Mouse (Mus musculus) heart, embryonic 15.5 days (tissue): ENCODE results near the gene Cstf1. TPM values are rescaled to one million over a fixed set of nuclear protein-coding genes. Genes with fewer than 3 reads are reported as not detected.

Source experiments
- ATAC-seq: fragments of 200-750 bp; cut with Nextera tagmentation; replicated peaks from 2 replicates; pipeline ENCODE4 v1.8.0; 2017; ENCODE audit warnings: low read depth, moderate TSS enrichment; ENCODE audit not compliant: insufficient number of reproducible peaks, insufficient read depth, low FRiP score
- H3K27ac ChIP-seq: fragments of 300-500 bp; sonication (generic); 2 replicates; pipeline ENCODE4 v1.5.1; 2015; ENCODE audit warnings: mild to moderate bottlenecking, inconsistent platforms
- H3K27me3 ChIP-seq: fragments of 300-500 bp; sonication (generic); 2 replicates; pipeline ENCODE4 v1.6.1; 2015; ENCODE audit warnings: inconsistent platforms
- H3K36me3 ChIP-seq: fragments of 300-500 bp; sonication (generic); 2 replicates; pipeline ENCODE4 v1.6.1; 2015; ENCODE audit warnings: mild to moderate bottlenecking, inconsistent platforms
- H3K4me1 ChIP-seq: fragments of 300-500 bp; sonication (generic); replicated peaks from 2 replicates; pipeline ENCODE4 v1.6.1; 2015; ENCODE audit warnings: inconsistent platforms
- H3K4me2 ChIP-seq: fragments of 300-500 bp; sonication (generic); 2 replicates; pipeline ENCODE4 v1.6.1; 2015; ENCODE audit warnings: inconsistent platforms, mild to moderate bottlenecking, moderate library complexity
- H3K4me3 ChIP-seq: fragments of 300-500 bp; sonication (generic); 2 replicates; pipeline ENCODE4 v1.5.1; 2015; ENCODE audit warnings: mild to moderate bottlenecking, inconsistent platforms
- H3K9ac ChIP-seq: fragments of 300-500 bp; sonication (generic); 2 replicates; pipeline ENCODE4 v1.6.1; 2015; ENCODE audit warnings: mild to moderate bottlenecking, inconsistent platforms
- H3K9me3 ChIP-seq: fragments of 300-500 bp; sonication (generic); replicated peaks from 2 replicates; pipeline ENCODE4 v1.6.1; 2016; ENCODE audit warnings: inconsistent platforms
- WGBS: fragments of 180-500 bp; shearing (Covaris S2); methylation state at CpG from one replicate; pipeline ENCODE4 v1.1.7; 2015; ENCODE audit warnings: mixed read lengths; 5-methylcytosine and 5-hydroxymethylcytosine counted together
- polyA plus RNA-seq: library from polyadenylated mRNA; unstranded; fragments of >200 nt; fragmentation: Nextera tagmentation; extraction: Ambion mirVana; gene quantifications from 2 replicates; pipeline ENCODE4 v1.2.1, GENCODE M21; 2015

Cstf1 gene
- polyA plus RNA-seq, 1 experiment from 2014 or later: 24.2 TPM

DNA sequence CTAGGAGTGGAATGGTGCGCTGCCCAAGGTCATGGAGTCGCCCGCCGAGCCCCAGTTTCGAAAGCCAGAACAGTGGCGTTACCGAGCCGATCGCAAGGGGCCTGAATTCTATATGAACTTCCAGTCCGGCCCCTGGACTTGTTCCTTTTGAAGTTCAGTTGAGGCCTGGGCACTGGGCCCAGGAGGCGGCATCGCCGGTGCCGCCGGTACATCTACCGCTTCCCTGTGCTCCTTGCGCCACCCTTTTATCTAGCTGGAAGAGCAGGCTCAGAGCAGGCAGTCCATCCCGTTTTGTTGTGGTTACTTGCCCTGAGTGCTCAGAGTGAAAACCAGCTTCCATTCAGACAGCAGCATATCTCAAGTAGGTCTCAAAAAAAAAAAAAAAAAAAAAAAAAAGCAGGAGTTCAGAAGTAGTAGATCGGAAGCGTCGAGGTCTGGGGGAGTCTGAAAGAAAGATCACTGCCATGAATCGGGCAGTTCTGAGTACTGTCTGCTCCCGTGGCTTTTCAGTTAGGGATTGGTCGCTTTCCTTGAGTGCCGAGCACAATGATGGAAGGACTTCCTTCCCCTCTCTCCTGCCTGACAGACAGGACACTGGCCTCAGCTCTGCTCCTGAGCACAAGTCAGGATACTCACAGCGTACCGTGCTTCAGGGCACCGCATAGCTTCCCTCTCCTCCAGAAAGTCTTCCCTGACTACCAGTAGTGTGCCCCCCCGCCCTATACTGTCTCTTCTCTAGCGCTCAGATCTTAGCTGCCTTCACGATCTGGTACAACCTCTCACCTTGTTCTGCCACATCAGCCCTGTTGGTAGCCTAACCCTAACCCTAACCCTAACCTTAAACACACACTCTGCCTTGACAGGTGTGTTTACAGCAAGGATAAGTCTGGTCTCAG lies 24.2 kb upstream of the Cstf1 start:
- Histone ChIP-seq H3K4me1 (peaks cover 34% of the 10 kb centered on the region), H3K4me2 (peak overlapping the region; percentile 96), H3K4me3 (peak overlapping the region; percentile 74), H3K27me3 (no peaks in the 10 kb centered on the region), H3K36me3 (no peaks in the 10 kb centered on the region), H3K27ac (peak overlapping the region; percentile 56), H3K9ac (peak overlapping the region; percentile 69), H3K9me3 (no peaks in the 10 kb centered on the region)
- ATAC-seq: no peak
- WGBS: 8% methylated on average over 31 of the region's 31 CpGs

- Histone ChIP-seq H3K9ac (no peak overlapping the region), H3K9me3 (no peaks in the 10 kb centered on the region), H3K36me3 (no peaks in the 10 kb centered on the region), H3K4me2 (peak overlapping the region; percentile 96), H3K27me3 (no peaks in the 10 kb centered on the region), H3K27ac (no peak overlapping the region), H3K4me3 (peak overlapping the region; percentile 74; the same call in 1 of the 2 replicates), H3K4me1 (peaks cover 34% of the 10 kb centered on the region)
- 59% methylated on average over 8 of the region's 8 CpGs for WGBS
- ATAC-seq: no peak
These were observed 23.4 kb upstream of the Cstf1 start for GRCm38 (mm10) chr2:172346933-172347611.

GRCm38 (mm10) chr2:172348297-172348950 lies 22.1 kb upstream of the Cstf1 start:
- Histone ChIP-seq H3K9me3 (no peaks in the 10 kb centered on the region), H3K27me3 (no peaks in the 10 kb centered on the region), H3K4me2 (0 out of 2 replicates have a peak overlapping the region, but pooled peaks have one; percentile 13), H3K27ac (peak overlapping the region; percentile 7; the same call in 1 of the 2 replicates), H3K36me3 (no peaks in the 10 kb centered on the region), H3K4me3 (no peak overlapping the region), H3K9ac (no peak overlapping the region), H3K4me1 (peaks cover 34% of the 10 kb centered on the region)
- WGBS: 31% methylated on average over 3 of the region's 3 CpGs
- ATAC-seq: no peak

- Histone ChIP-seq H3K4me2 (no peak overlapping the region), H3K36me3 (no peaks in the 10 kb centered on the region), H3K4me3 (no peak overlapping the region), H3K27me3 (no peaks in the 10 kb centered on the region), H3K27ac (no peak overlapping the region), H3K4me1 (peaks cover 29% of the 10 kb centered on the region), H3K9me3 (no peaks in the 10 kb centered on the region), H3K9ac (no peak overlapping the region)
- WGBS: 75% methylated on average over 14 of the region's 14 CpGs
- ATAC-seq: no peak
These were observed 20.7 kb upstream of the Cstf1 start for GRCm38 (mm10) chr2:172349776-172350175.

DNA sequence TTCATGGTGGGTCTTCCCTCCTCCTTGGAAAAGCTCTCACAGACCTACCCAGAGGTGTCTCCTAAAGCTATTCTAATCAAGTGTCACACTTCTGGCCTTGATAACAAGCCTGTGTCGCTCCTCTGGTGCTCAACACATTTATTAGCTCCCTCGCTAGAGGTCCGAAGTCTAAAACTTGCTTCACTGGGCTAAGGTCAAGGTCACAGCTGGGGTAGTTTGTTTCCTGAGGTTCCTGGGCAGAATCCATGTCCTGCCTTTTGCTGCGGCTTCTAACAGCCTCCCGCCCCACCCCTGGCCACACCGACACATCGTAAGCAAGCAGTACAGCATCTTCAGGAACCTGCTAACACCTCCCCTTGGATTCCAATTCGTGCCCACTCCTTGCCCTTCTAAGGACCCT lies 19.7 kb upstream of the Cstf1 start:
- Histone ChIP-seq H3K4me3 (no peak overlapping the region), H3K27me3 (no peaks in the 10 kb centered on the region), H3K9ac (no peak overlapping the region), H3K4me1 (peaks cover 27% of the 10 kb centered on the region), H3K4me2 (no peak overlapping the region), H3K27ac (no peak overlapping the region), H3K9me3 (no peaks in the 10 kb centered on the region), H3K36me3 (peaks cover 8% of the 10 kb centered on the region)
- 61% methylated on average over 8 of the region's 8 CpGs for WGBS
- ATAC-seq: no peak

GRCm38 (mm10) chr2:172353218-172353617 lies 17.3 kb upstream of the Cstf1 start:
- H3K36me3 ChIP-seq: peaks cover 33% of the 10 kb centered on the region
- no peaks in the 10 kb centered on the region for H3K27me3 ChIP-seq
- no peak overlapping the region for H3K4me3 ChIP-seq
- H3K4me2 ChIP-seq: no peak overlapping the region
- H3K9me3 ChIP-seq: no peaks in the 10 kb centered on the region
- H3K4me1 ChIP-seq: peaks cover 10% of the 10 kb centered on the region
- no peak for ATAC-seq
- no peak overlapping the region for H3K9ac ChIP-seq
- 77% methylated on average over 9 of the region's 9 CpGs for WGBS
- H3K27ac ChIP-seq: no peak overlapping the region

DNA sequence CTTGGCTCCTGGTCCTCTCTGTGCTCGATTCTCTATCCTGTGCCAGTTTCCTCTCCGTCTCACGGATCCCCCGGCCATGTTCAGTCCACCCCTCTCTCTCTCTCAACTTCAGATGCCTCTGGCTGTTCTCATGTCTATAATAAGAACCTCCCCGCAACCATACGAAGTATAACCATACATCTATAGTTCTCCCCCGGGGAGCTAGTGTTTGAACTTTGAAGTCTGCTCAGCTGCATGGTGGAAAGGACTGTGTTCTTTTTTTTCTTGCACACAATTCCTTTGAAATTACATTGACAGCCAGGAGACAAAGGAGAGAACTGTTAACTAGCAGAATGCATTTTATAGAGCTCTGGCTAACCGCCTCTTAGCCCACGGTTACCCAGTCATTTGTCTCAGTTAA lies 15.7 kb upstream of the Cstf1 start:
- ATAC-seq: no peak
- no peaks in the 10 kb centered on the region; the same call in 1 of the 2 replicates for H3K4me1 ChIP-seq
- H3K4me2 ChIP-seq: no peak overlapping the region
- peaks cover 47% of the 10 kb centered on the region for H3K36me3 ChIP-seq
- 84% methylated on average over 9 of the region's 9 CpGs for WGBS
- no peak overlapping the region for H3K9ac ChIP-seq
- no peak overlapping the region for H3K4me3 ChIP-seq
- H3K27ac ChIP-seq: no peak overlapping the region
- no peaks in the 10 kb centered on the region for H3K27me3 ChIP-seq
- no peaks in the 10 kb centered on the region for H3K9me3 ChIP-seq

GRCm38 (mm10) chr2:172355833-172356232 lies 14.6 kb upstream of the Cstf1 start:
- Histone ChIP-seq H3K9ac (no peak overlapping the region), H3K36me3 (peaks cover 57% of the 10 kb centered on the region), H3K4me2 (no peak overlapping the region), H3K4me3 (no peak overlapping the region), H3K9me3 (no peaks in the 10 kb centered on the region), H3K27ac (no peak overlapping the region), H3K4me1 (no peaks in the 10 kb centered on the region; the same call in 1 of the 2 replicates), H3K27me3 (no peaks in the 10 kb centered on the region)
- no peak for ATAC-seq
- 79% methylated on average over 5 of the region's 5 CpGs for WGBS

- H3K9ac ChIP-seq: peak overlapping the region; percentile 4; the same call in 1 of the 2 replicates
- ATAC-seq: no peak
- peaks cover 6% of the 10 kb centered on the region for H3K4me1 ChIP-seq
- no peaks in the 10 kb centered on the region for H3K9me3 ChIP-seq
- no peaks in the 10 kb centered on the region for H3K27me3 ChIP-seq
- WGBS: 83% methylated on average over 7 of the region's 7 CpGs
- H3K27ac ChIP-seq: no peak overlapping the region
- peaks cover 78% of the 10 kb centered on the region for H3K36me3 ChIP-seq
- no peak overlapping the region for H3K4me3 ChIP-seq
- no peak overlapping the region for H3K4me2 ChIP-seq
These were observed 7.3 kb upstream of the Cstf1 start for GRCm38 (mm10) chr2:172363176-172363575.

- Histone ChIP-seq H3K9me3 (no peaks in the 10 kb centered on the region), H3K4me2 (peak overlapping the region; percentile 69), H3K27ac (peak overlapping the region; percentile 86), H3K36me3 (peaks cover 43% of the 10 kb centered on the region), H3K4me3 (peak overlapping the region; percentile 90), H3K27me3 (no peaks in the 10 kb centered on the region), H3K9ac (peak overlapping the region; percentile 92), H3K4me1 (peaks cover 33% of the 10 kb centered on the region)
- 0% methylated on average over 11 of the region's 11 CpGs for WGBS
- no peak for ATAC-seq
These were observed 777 bp downstream of the Cstf1 start for GRCm38 (mm10) chr2:172371258-172371657.

DNA sequence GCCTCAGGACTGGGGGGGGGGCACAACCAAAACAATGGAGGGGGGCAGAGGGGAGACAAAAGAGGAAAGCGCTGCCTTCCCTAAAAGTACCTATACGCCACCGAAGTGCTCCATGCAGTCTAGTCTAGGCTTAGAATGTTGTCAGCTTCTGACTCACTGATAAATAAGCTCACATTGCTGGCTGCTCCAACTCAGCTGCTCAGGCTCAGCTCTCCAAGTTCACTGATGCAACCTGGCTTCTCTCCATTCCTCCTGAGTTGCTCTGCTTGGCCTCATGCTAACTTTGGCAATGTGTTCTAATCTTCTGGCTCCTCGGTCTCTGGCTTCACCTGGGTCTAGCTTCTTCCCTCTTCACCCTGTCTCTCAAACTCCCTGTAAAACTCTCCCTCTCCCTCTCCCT lies 6.1 kb downstream of the Cstf1 start:
- Histone ChIP-seq H3K27ac (no peak overlapping the region), H3K27me3 (no peaks in the 10 kb centered on the region), H3K4me2 (no peak overlapping the region), H3K9me3 (no peaks in the 10 kb centered on the region), H3K4me3 (no peak overlapping the region), H3K9ac (no peak overlapping the region), H3K36me3 (peaks cover 85% of the 10 kb centered on the region), H3K4me1 (peaks cover 6% of the 10 kb centered on the region)
- WGBS: 79% methylated on average over 4 of the region's 4 CpGs
- ATAC-seq: no peak
